Mouse (Mus musculus): ENCODE results near the gene Frem1.

DNA sequence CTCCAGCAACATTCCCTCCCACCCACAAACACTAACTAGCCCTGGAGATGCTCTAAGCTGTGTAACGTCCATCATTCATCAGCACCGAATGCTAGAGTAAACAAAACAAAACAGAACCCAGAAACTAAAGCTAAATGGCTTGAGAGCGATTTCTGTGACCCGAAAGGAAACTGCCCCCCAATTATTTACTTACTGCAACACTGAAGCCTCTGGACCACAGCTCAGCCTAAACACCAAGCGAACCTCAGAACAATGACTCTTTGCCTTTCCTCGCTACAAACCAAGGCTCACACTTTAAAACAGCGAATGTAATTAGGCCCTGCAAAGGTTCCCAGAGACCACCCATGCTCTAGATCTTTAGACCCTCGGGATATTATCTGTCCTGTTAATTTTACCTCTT is 963 bp downstream of the Frem1 start:
- TF ChIP-seq POLR2A (IDR thresholded peaks at IDR 0.05; ENCODE audit: low read depth, low read length) (no peak), CTCF (IDR thresholded peaks at IDR 0.05; ENCODE audit: extremely low read depth, insufficient read depth, insufficient read length, insufficient replicate concordance) (no peak)

All from spleen, adult 2 months (tissue).